Mouse (Mus musculus): ENCODE measurements around the gene Gm21836.
A peak's percentile ranks its signal among the peaks of the same experiment; 100 is the strongest.
"Not testable (repeated sequence)": the region's sequence is repeated elsewhere in the genome, so short reads cannot be mapped to it uniquely, and the experiment has no call there.

The Gm21836 gene

GRCm38 (mm10) chr9:124493693-124494092, at the start of gene Gm21836:
TSS of gene Gm21836 (minus strand) at chr9:124493793.
- not testable (repeated sequence) for DNase-seq

DNA sequence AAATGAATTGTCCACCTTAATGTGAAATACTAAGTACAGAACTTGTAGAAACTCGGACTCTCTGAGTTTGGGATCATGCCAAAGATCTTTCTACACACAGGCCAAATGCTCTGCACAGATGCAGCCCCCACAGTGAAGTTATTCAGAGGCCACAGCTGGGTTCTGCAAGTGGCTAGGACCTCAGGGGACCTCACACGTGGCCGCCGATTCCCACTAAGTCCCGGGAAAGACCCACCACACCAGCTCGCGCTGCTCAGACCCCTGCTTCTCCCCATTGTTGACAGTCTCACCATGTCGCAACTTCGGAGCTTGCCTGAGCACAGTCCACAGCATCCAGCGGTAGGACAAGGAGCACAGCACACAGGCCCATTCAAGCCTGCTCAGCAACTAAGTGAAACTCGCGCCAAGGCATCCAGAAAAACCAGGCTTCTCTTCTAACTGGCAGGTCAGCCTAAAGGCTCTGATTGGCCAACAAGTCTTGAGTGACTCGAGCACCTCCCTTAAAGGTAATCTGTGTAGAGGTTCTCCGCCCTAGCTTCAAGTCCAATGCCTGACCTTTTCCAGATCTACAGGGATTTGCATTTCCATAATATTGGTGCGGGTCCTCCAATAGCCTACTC, 13.1 kb downstream of the Gm21836 start:
- not testable (repeated sequence) for DNase-seq

DNA sequence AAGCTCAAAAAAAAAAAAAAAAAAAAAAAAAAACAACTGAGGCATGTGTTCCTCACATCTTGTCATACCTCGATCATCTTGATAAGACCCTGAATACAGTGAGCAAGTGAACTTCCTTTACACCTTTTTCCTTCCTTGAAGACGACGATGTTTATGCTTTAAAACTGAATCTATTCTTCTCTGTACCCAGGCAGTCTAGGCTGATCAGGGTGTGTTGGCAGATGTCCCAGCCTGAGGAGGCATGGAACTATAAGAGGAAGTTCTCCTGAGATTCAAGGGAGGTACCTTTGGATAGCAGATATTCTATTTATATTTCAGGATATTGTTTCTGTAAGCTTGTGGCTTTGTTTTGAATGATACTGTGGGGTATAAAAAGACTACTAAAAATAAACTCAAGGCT, 15.5 kb downstream of the Gm21836 start:
- DNase-seq = peak; percentile 12 to 24

GRCm38 (mm10) chr9:124476096-124476902, 17.3 kb downstream of the Gm21836 start, which contains the start of gene Ppp2r3d:
TSS of gene Ppp2r3d (minus strand) at chr9:124476898.
- peak; percentile 11 to 15 for DNase-seq

DNA sequence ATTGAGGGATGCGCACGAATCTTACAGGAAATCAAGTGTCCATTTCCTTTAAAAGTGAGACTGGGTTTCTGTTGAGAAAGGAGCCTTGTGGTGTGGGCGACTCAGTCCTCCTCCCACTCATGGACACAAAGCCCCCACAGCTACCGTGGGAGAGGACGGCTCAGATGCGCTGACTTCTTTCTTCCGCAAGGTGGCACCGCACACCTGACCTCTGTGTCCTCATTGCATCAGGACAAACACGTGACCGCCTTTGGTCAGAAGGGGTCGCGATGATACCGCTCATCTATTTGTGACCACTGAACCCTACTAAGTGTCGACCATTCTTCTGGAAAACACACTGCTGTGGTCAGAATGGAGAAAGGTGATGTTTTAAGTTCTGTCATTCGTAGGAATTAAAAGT, 17.9 kb downstream of the Gm21836 start:
- DNase-seq = peak; percentile 4 to 9

- DNase-seq = peak; percentile 43 to 47
Observed at GRCm38 (mm10) chr9:124456572-124456971, 37.0 kb downstream of the Gm21836 start.

Measured in cerebellum, postnatal 10 days (tissue).